Mouse (Mus musculus) Patski (cell line): Measurements from ENCODE around the gene Zbtb8b. TPM values are rescaled to one million over a fixed set of nuclear protein-coding genes. Genes with fewer than 3 reads are reported as not detected.

Source experiments
- ATAC-seq: fragments of 100-300 bp; one replicate; pipeline ENCODE4 v1.8.0; 2021
- CTCF ChIA-PET: fragments of 350-600 bp; sonication (Branson Sonifier 250); formaldehyde crosslinking; loops from one replicate; lab custom pipeline; 2022; ENCODE audit warnings: inconsistent platforms; lab: Charles Lee
- POLR2A ChIA-PET: fragments of 350-600 bp; sonication (Branson Sonifier 250); formaldehyde crosslinking; loops from one replicate; lab custom pipeline; 2022; ENCODE audit warnings: antibody characterized with exemption, inconsistent platforms; lab: Charles Lee
- DNase-seq: peaks from one replicate; pipeline ENCODE4 v3.0.0-alpha.2; 2011; ENCODE audit warnings: low read depth, low spot score
- H3K27me3 ChIP-seq: fragments of 371-371 bp; one replicate; pipeline ENCODE4 v1.5.1; 2021
- CTCF ChIP-seq: fragments of 100-300 bp; IDR thresholded peaks from one replicate; pipeline ENCODE4 v1.5.1; 2021
- in situ Hi-C: fragments of 300-500 bp; cut with MboI; formaldehyde crosslinking; loops from 3 replicates; pipeline ENCODE4 v1.11.1; 2018; ENCODE audit warnings: low pct_unique_long_range_greater_than_20kb, mixed read lengths
- polyA plus RNA-seq: library from polyadenylated mRNA; unstranded; gene quantifications from one replicate; pipeline ENCODE4 v1.2.3, GENCODE M21; 2021

Gene Zbtb8b
- polyA plus RNA-seq, 1 experiment from 2014 or later = 0.17 TPM

- TF ChIP-seq CTCF = no peak
- POLR2A ChIA-PET = no interaction called here
- in situ Hi-C loops = no loop called here
- ATAC-seq (peak; percentile 26), DNase-seq (no peak)
- CTCF ChIA-PET = no interaction called here
- no peaks in the 10 kb centered on the region for H3K27me3 ChIP-seq
Observed at GRCm38 (mm10) chr4:129376961-129377545, 63.6 kb downstream of the Zbtb8b start.

GRCm38 (mm10) chr4:129375821-129376220 is 64.8 kb downstream of the Zbtb8b start:
- ChIA-PET CTCF (no interaction called here), POLR2A (no interaction called here)
- DNase-seq (no peak), ATAC-seq (no peak)
- in situ Hi-C loops = no loop called here
- H3K27me3 ChIP-seq = no peaks in the 10 kb centered on the region
- no peak for TF ChIP-seq CTCF

Other genes with a start within 250 kb of the Zbtb8b start
- gene C77080, start 179.4 kb downstream of the Zbtb8b start, polyA plus RNA-seq = 47.3 TPM
- gene Sync, start 153.2 kb downstream of the Zbtb8b start, polyA plus RNA-seq = 4.9 TPM
- gene Rbbp4, start 105.5 kb downstream of the Zbtb8b start, polyA plus RNA-seq = 150 TPM
- gene Zbtb8os, start 105.2 kb downstream of the Zbtb8b start, polyA plus RNA-seq = 68.4 TPM
- gene Zbtb8a, start 62.7 kb downstream of the Zbtb8b start, polyA plus RNA-seq = 3.3 TPM
- 40.4 TPM for gene Bsdc1, start 20.7 kb upstream of the Zbtb8b start, polyA plus RNA-seq
- not detected for gene Tssk3, start 50.2 kb upstream of the Zbtb8b start, polyA plus RNA-seq
- gene Fam229a, start 50.3 kb upstream of the Zbtb8b start, polyA plus RNA-seq = not detected
- gene Marcksl1, start 72.7 kb upstream of the Zbtb8b start, polyA plus RNA-seq = 115 TPM
- gene Hdac1, start 101.9 kb upstream of the Zbtb8b start, polyA plus RNA-seq = 59.7 TPM
- 0.12 TPM for gene Lck, start 132.8 kb upstream of the Zbtb8b start, polyA plus RNA-seq
- not detected for gene Fam167b, start 137.7 kb upstream of the Zbtb8b start, polyA plus RNA-seq
- gene Eif3i, start 159.8 kb upstream of the Zbtb8b start, polyA plus RNA-seq = 139 TPM
- 79.8 TPM for gene Tmem234, start 159.8 kb upstream of the Zbtb8b start, polyA plus RNA-seq
- gene Dcdc2b, start 173.4 kb upstream of the Zbtb8b start, polyA plus RNA-seq = 0.47 TPM
- gene Iqcc, start 178.2 kb upstream of the Zbtb8b start, polyA plus RNA-seq = 13.3 TPM
- gene Ccdc28b, start 183.1 kb upstream of the Zbtb8b start, polyA plus RNA-seq = 18.1 TPM
- gene Txlna, start 200.2 kb upstream of the Zbtb8b start, polyA plus RNA-seq = 51.2 TPM
- 43.9 TPM for gene Kpna6, start 231.9 kb upstream of the Zbtb8b start, polyA plus RNA-seq